Mouse (Mus musculus) CD4-positive, CD25-positive, alpha-beta regulatory T cell, adult 2 months (primary cell): ENCODE measurements around the gene Marc1.
A peak's percentile ranks its signal among the peaks of the same experiment; 100 is the strongest.

ENCODE experiments used
- DNase-seq: peaks from one replicate; pipeline ENCODE4 v3.0.0-alpha.2; 2012; ENCODE audit warnings: low read depth, low spot score

The Marc1 gene

GRCm38 (mm10) chr1:184763866-184764265 lies 47.2 kb downstream of the Marc1 start:
- DNase-seq: no peak

GRCm38 (mm10) chr1:184762941-184763340 lies 48.2 kb downstream of the Marc1 start:
- DNase-seq: no peak

GRCm38 (mm10) chr1:184761988-184762387 lies 49.1 kb downstream of the Marc1 start:
- DNase-seq: no peak

- no peak for DNase-seq
These were observed 58.4 kb downstream of the Marc1 start for GRCm38 (mm10) chr1:184752671-184753070.

GRCm38 (mm10) chr1:184750114-184750664 lies 60.9 kb downstream of the Marc1 start:
- no peak for DNase-seq

- DNase-seq: no peak
These were observed 62.4 kb downstream of the Marc1 start for GRCm38 (mm10) chr1:184748692-184749152.

- DNase-seq: peak; percentile 68
These were observed 73.1 kb downstream of the Marc1 start for GRCm38 (mm10) chr1:184737876-184738479.

GRCm38 (mm10) chr1:184737228-184737627 lies 73.9 kb downstream of the Marc1 start:
- DNase-seq: no peak
